Mouse (Mus musculus): Measurements from ENCODE around the gene Snap29.

Gene Snap29

GRCm38 (mm10) chr16:17474091-17474490 lies 68.3 kb downstream of the Snap29 start:
- peak in 1 of 2 experiments; percentile 41 for DNase-seq (ENCODE audit: low spot score in 2 of 2)

GRCm38 (mm10) chr16:17474761-17475160 lies 69.0 kb downstream of the Snap29 start:
- no peak for DNase-seq (ENCODE audit: low spot score in 2 of 2)

GRCm38 (mm10) chr16:17475326-17475725 lies 69.5 kb downstream of the Snap29 start:
- no peak for DNase-seq (ENCODE audit: low spot score in 2 of 2)

- DNase-seq (ENCODE audit: low spot score in 2 of 2): no peak
Measured at GRCm38 (mm10) chr16:17478331-17478943, 72.7 kb downstream of the Snap29 start.

Measured in spleen, postnatal 10 days (tissue).